Mouse (Mus musculus): ENCODE measurements around the gene Taf8.

Taf8 gene

DNA sequence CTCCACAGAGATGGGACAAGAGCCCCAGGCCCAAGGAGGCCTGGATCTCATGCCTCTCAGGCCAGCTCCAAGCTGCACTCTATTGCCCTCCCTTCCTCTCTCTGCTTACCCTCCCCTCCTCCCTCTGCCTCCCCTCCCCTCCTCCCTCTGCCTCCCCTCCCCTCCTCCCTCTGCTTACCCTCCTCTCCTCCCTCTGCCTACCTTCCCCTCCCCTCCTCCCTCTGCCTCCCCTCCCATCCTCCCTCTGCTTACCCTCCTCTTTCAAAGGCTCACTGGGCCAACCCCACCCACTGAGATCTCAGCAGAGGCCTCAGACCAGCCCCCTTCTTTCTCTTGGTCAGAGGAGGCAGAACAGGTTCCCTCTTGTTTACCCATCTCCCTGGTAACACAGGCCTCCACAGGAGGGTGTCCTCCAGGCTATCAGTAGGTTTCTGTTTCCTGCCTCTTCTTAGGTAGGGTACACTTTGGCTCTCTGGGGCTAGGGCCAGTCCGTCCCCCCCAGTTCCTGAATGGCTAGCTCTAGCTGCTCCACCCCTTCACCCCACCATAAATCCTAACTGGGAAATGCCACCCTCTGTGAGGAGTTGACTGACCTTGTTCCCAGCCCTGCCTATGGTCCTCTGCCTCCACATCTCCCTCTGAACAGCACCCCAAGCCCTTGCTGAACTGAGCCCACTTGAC is 17.7 kb downstream of the Taf8 start:
- DNase-seq (ENCODE audit: low spot score in 2 of 2), result no peak

DNA sequence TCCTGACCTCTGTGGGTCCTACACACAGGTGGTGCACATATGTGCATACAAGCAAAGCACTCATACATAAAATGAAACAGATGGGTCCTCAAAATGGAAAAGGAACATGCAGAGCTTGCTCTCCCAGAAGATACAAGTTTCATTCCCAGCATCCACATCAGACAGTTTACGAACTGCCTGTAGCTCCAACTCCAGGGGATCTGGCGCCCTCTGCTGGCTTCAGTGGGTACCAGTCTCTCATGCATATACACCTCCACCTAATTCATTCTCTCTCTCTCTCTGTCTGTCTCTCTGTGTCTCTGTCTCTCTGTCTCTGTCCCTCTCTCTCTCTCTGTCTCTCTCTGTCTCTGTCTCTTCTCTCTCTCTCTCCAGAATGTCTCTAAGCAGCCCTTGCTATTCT is 19.7 kb downstream of the Taf8 start:
- DNase-seq (ENCODE audit: low spot score in 2 of 2), result peak in 1 of 2 experiments; percentile 28

- no peak for DNase-seq (ENCODE audit: low spot score in 2 of 2)
Measured at GRCm38 (mm10) chr17:47479887-47480286, 22.2 kb downstream of the Taf8 start.

DNA sequence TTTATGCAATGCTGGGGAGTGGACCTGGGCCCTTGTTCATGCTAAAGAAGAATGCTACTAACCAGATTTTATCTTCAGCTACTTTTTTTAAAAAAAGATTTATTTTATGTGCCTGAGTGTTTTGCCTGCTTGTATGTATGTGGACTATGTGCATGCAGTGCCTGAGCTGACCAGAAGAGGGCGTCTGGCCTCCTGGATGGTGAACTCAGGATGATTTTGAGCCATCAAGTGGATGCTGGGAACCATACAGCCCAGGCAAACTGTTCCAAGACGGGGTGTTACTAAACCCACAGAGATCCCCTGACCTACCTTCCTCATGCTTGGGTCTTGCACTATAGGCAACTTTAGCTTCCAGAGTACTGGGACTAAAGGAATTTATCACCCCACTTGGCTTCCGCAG is 26.4 kb downstream of the Taf8 start:
- no peak for DNase-seq (ENCODE audit: low spot score in 2 of 2)

DNA sequence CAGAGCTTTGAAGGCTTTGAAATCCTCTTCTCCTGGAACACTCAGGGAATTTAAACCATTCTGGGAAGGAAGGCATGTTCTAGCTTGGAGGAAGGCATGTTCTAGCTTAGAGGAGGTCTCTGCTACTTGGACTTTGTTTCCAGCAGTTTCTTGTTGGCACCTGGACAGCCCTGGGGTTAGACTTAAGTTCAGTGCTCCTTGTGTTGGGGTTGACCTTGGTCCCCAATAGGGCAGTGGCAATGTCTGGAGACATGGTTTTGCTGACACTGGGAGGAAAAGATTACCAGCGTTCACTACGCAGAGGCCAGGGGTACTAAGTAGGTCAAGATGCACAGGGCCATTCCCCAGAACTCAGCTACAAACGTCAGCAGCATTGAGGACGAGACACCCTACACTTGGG is 26.9 kb downstream of the Taf8 start:
- no peak for DNase-seq (ENCODE audit: low spot score in 2 of 2)

DNA sequence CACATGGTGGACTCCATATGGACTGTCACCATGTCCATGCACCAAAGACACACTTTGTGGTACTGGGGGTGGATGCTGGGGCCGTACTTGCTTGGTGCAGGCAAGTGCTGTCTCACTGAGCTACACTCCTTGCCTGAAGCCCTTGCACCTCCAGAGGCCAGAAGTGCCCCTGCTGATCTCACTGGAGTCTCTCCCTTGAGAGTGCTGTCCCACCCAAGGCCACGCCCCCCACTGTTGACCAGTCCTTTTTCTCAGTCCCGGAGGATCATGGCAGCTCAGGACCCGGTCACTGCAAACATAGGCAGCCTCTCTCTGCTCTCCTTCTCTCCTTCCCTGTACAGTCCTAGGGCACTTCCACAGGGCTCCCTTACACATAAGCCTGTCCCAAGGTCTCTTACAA is 27.8 kb downstream of the Taf8 start:
- no peak for DNase-seq (ENCODE audit: low spot score in 2 of 2)

GRCm38 (mm10) chr17:47473434-47473974 is 28.6 kb downstream of the Taf8 start:
- no peak for DNase-seq (ENCODE audit: low spot score in 2 of 2)

- DNase-seq (ENCODE audit: low spot score in 2 of 2), result no peak
Measured at GRCm38 (mm10) chr17:47472435-47473350, 29.4 kb downstream of the Taf8 start.

DNA sequence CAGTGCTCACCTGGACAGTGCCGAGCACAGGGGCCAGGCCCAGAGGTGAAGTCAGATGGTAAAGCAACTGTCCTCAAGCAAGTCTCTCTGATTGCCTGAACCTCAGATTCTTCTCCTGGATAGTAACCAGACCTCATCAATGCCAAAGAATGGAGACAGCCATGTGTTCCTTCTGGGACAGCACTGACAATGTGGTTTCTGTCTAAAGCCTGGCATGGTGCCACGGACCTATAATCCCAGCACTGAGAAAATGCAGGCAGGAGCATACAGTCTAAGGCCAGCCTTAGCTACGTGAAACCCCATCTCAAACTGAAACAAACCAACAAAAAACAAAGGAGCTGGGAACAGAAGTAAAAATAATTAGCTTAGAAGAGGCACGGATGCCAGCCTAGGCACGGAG is 31.4 kb downstream of the Taf8 start:
- DNase-seq (ENCODE audit: low spot score in 2 of 2), result no peak

DNA sequence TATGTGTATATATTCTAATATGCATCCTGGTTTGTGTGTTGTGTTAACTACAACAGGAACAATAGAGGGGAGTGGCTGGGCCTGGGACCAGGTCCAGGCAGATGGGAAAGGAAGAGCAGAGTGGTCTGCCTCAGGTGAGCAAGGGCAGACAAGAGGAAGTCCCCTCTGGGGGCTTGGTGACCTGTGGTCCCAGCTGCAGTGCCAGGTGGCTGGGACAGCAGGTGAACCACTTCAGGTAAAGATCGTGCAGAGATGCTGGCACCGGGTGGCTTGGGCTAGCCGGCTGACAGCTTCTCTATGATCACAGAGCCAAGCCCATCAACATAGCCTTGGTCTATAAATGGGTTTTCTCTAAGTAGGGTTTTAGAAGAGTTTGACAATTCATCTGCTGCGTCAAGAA is 32.0 kb downstream of the Taf8 start:
- DNase-seq (ENCODE audit: low spot score in 2 of 2), result no peak

- DNase-seq (ENCODE audit: low spot score in 2 of 2), result no peak
Measured at GRCm38 (mm10) chr17:47469642-47470041, 32.5 kb downstream of the Taf8 start.

- no peak for DNase-seq (ENCODE audit: low spot score in 2 of 2)
Measured at GRCm38 (mm10) chr17:47468466-47468865, 33.6 kb downstream of the Taf8 start.

DNA sequence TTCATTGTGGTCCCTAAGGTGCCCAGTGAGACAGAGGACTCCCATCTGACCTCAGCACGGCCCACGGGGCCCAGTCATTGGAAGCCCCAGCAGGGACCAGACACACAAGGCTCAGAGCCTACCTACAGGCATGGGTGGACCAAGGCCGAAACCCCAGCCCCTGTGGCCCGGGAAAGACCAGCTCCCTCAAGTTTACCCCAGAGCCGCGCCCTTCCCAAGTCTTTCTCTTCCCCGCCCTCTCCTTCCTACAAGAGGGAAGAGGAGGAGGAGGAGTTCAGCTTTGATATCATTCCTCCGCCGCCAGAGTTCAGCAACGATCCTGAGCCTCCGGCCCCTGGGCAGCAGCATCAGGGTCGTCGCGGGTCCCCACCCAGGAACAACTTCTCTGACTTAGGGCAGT is 34.0 kb downstream of the Taf8 start:
- no peak for DNase-seq (ENCODE audit: low spot score in 2 of 2)

DNA sequence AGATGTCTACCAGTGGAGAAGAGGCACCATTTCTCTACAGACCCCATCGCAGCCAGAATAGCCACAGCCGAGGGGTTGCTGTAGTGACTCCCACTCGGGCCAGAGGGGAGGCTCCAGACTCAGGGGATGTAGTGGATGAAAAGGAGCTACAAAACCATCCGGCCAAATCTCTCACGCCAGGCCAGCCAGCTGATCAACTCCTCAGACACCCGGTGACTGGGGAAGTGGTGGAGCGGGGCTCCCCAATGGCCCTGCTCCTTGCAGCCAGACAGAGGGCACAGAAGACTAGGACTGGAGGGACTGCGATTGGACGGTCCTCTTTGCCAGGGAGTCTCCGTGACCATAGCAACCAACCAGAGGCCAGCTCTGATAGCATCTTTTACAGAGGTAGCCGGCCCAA is 34.4 kb downstream of the Taf8 start:
- no peak for DNase-seq (ENCODE audit: low spot score in 2 of 2)

- DNase-seq (ENCODE audit: low spot score in 2 of 2), result no peak
Measured at GRCm38 (mm10) chr17:47466284-47466683, 35.8 kb downstream of the Taf8 start.

GRCm38 (mm10) chr17:47465016-47465415 is 37.1 kb downstream of the Taf8 start:
- no peak for DNase-seq (ENCODE audit: low spot score in 2 of 2)

DNA sequence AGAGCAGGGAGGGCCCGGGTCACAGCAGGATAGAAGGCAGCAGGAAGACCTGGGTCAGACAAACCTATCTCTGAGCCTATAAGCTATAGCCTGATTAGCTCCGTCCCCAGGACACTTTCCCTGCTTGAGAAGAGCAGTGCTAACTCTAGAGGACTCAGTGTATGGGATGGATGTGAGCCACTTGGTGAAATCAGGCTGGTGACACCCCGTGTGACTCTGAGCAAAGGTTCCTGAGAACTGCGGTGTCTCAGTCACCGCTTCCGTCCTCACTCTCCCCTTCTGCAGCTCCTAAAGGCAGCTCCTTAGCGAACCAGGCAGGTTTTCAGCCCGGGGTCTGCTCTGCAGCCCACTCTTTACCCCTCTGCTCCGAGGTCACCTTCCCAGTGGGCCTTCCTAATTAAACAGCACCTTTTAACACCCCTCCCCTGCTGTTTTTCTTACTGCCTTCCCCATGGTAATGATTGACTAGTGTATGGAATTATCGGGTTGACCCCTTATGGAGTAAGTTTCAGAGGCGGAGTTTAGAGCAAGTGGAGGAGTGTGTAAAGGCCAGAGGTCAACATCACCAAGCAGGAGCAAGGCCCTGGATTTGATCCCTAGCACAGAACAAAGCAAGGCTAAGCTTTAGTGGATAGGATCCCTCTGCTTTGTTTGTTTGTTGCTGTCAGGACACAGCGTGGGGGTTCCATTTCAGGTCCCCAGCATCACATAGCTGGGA is 37.7 kb downstream of the Taf8 start:
- DNase-seq (ENCODE audit: low spot score in 2 of 2), result no peak

GRCm38 (mm10) chr17:47462728-47463388 is 39.2 kb downstream of the Taf8 start:
- no peak for DNase-seq (ENCODE audit: low spot score in 2 of 2)

GRCm38 (mm10) chr17:47462209-47462608 is 39.9 kb downstream of the Taf8 start:
- no peak for DNase-seq (ENCODE audit: low spot score in 2 of 2)

GRCm38 (mm10) chr17:47461688-47462087 is 40.4 kb downstream of the Taf8 start:
- DNase-seq (ENCODE audit: low spot score in 2 of 2), result no peak

DNA sequence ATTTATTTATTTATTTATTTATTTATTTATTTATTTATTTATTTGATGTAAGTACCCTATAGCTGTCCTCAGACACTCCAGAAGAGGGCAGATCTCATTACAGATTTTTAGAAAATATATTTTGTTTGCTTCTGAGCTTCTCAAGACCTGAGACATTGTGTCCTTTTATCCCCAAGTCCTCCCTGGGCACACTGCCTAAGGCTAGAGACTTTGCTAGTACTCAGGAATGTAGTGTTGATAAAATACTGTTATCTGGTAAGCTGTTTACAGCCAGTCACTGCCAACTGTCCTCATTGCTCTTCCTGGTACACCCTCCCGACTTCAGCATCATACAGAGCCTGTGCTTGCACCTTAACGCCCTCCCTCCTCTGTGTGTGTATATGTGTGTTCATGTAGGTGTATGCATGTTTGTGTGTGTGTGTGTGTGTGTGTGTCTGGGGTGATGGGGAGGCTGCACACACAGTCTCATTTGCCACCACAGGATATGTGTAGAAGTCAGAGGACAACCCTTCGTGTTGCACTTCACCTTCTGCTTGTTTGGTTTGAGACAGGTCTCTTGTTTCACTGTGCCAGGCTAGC is 42.7 kb downstream of the Taf8 start:
- no peak for DNase-seq (ENCODE audit: low spot score in 2 of 2)

All from frontal cortex, postnatal 14 days (tissue).